Mouse (Mus musculus): ENCODE results near the gene Slc17a2.

DNA sequence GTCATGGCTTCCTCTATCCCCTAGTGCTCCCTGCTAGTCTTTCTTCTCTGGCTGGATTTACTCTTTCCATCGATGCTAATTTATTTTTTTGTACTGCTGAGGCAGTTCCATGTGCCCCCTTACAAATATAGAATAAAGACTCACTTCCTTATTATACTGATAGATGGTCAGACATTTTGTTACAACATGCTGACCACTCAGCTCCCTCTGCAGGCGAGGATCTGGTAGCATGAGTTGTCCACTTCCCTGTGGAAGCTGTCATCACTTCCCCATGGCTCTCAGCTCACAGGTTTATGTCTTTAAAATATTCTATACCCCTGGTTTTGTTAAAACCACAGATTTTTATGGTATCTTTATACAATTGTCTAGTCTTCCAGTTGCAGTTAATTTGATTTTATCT is 9.4 kb downstream of the Slc17a2 start:
- TF ChIP-seq CHD2 (IDR thresholded peaks at IDR 0.05; ENCODE audit: low read depth, low read length) (no peak), MAFK (IDR thresholded peaks at IDR 0.05; ENCODE audit: insufficient read depth, low read depth, low read length) (no peak), HCFC1 (IDR thresholded peaks at IDR 0.05; ENCODE audit: borderline replicate concordance, insufficient read depth, low read length) (no peak)

Data from ES-E14 (cell line).